Mouse (Mus musculus): ENCODE results near the gene Rpl29. TPM values are rescaled to one million over a fixed set of nuclear protein-coding genes. Genes with fewer than 3 reads are reported as not detected.
A peak's percentile ranks its signal among the peaks of the same experiment; 100 is the strongest.

Gene Rpl29
- polyA plus RNA-seq, 1 experiment from 2014 or later = 732 TPM

DNA sequence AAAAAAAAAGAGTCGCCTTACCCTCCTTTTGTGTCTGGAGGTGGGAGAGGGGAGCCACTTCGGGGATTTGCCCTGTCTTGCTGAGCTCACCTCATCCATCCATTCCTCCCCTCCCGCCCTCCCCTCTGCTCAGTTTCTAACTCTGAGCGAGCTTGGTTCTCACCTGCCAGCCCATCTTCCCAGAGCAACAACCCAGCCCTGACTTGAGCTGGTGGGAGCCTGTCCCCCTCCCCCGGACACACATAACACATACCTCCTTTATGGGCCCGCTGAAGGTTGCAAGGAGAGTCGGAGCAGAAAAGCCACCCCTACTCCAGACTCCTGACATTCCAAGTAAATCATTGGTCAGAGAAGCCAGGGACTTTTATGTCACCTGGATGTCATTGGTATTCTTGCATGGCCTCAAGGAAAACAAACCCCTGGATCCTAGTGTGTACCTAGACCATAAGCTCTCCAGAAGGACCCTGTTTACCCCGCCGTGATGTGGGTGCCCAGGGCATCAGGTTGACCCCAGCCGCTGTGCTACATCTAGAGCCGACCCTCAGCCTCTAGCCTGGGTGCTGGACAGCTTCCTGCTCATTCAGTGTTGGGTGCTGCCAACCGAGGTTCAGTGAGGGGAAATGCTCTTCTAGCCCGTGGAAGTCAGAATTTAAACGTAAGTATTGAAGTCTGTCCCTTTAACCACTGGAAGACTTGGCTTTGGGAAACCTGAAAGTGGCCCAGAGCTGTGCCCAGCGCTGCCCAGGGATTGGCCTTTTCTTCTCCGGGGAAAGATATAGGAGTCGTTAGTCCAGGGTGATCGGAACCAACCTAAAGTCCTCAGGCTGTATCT lies 8.0 kb upstream of the Rpl29 start:
- H3K9ac ChIP-seq (replicated peaks) = no peak overlapping the region
- H3K4me3 ChIP-seq = no peak overlapping the region
- peaks cover 38% of the 10 kb centered on the region for H3K4me1 ChIP-seq
- H3K4me2 ChIP-seq (replicated peaks) = peak overlapping the region; percentile 42
- H3K27ac ChIP-seq (replicated peaks) = peak overlapping the region; percentile 63
- 7% methylated on average over 17 of the region's 18 CpGs for WGBS
- no peaks in the 10 kb centered on the region for H3K9me3 ChIP-seq
- no peaks in the 10 kb centered on the region for H3K36me3 ChIP-seq
- H3K27me3 ChIP-seq = peaks cover 13% of the 10 kb centered on the region
- peak; percentile 43 for ATAC-seq (ENCODE audit: low FRiP score, low read depth)

DNA sequence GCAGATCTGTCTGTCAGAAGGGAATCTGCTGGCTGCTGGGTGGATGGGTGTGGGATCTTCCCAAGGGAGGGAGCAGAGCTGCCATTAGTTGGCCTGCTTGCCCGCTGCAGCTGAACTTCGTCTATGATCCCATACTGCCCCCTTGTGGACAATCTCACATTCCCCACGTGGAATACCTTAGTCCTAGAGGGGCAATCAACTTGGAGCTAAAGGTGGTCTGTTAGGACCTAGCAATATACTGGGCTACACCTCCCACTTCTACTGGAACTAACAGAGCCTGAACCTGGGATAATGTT lies 7.4 kb upstream of the Rpl29 start:
- ATAC-seq (ENCODE audit: low FRiP score, low read depth) = peak; percentile 68
- Histone ChIP-seq H3K9me3 (no peaks in the 10 kb centered on the region), H3K4me2 (replicated peaks) (peak overlapping the region; percentile 42), H3K9ac (replicated peaks) (no peak overlapping the region), H3K36me3 (no peaks in the 10 kb centered on the region), H3K27me3 (peaks cover 13% of the 10 kb centered on the region), H3K27ac (replicated peaks) (peak overlapping the region; percentile 63), H3K4me3 (no peak overlapping the region), H3K4me1 (peaks cover 38% of the 10 kb centered on the region)
- 0% methylated on average over 3 of the region's 3 CpGs for WGBS

- H3K4me2 ChIP-seq (replicated peaks) = peak overlapping the region; percentile 82
- no peaks in the 10 kb centered on the region for H3K9me3 ChIP-seq
- H3K36me3 ChIP-seq = peaks cover 32% of the 10 kb centered on the region
- 12% methylated on average over 11 of the region's 11 CpGs for WGBS
- ATAC-seq (ENCODE audit: low FRiP score, low read depth) = no peak; the same call in 1 of the 2 replicates
- no peaks in the 10 kb centered on the region for H3K27me3 ChIP-seq
- peak overlapping the region; percentile 48 for H3K9ac ChIP-seq (replicated peaks)
- H3K4me3 ChIP-seq = peak overlapping the region; percentile 77
- peaks cover 12% of the 10 kb centered on the region for H3K4me1 ChIP-seq
- peak overlapping the region; percentile 95 for H3K27ac ChIP-seq (replicated peaks)
These were observed 484 bp upstream of the Rpl29 start for GRCm38 (mm10) chr9:106428719-106429220.

DNA sequence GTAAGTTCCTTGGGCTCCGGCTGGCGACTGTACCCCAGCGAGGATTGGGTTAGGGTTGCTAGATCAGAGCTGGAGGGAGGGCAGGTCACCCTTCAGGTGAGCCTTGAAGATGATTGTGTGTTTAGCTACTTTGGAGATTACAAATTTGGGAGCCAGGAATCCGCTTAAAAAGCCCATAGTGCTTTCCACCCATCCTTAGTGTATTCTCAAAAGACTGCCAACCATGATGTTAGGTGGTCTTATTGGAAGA lies 686 bp downstream of the Rpl29 start:
- Histone ChIP-seq H3K9ac (replicated peaks) (peak overlapping the region; percentile 99), H3K4me2 (replicated peaks) (peak overlapping the region; percentile 82), H3K9me3 (no peaks in the 10 kb centered on the region), H3K4me3 (peak overlapping the region; percentile 77), H3K4me1 (peaks cover 12% of the 10 kb centered on the region), H3K27ac (replicated peaks) (peak overlapping the region; percentile 95), H3K27me3 (no peaks in the 10 kb centered on the region), H3K36me3 (peaks cover 33% of the 10 kb centered on the region)
- no peak for ATAC-seq (ENCODE audit: low FRiP score, low read depth)
- 5% methylated on average over 4 of the region's 4 CpGs for whole genome bisulfite sequencing

GRCm38 (mm10) chr9:106433389-106433788 lies 4.1 kb downstream of the Rpl29 start:
- no peak for ATAC-seq (ENCODE audit: low FRiP score, low read depth)
- no peak overlapping the region for H3K27ac ChIP-seq (replicated peaks)
- peaks cover 33% of the 10 kb centered on the region for H3K36me3 ChIP-seq
- no peak overlapping the region for H3K4me2 ChIP-seq (replicated peaks)
- H3K4me3 ChIP-seq = no peak overlapping the region
- no peak overlapping the region for H3K9ac ChIP-seq (replicated peaks)
- H3K27me3 ChIP-seq = no peaks in the 10 kb centered on the region
- H3K9me3 ChIP-seq = no peaks in the 10 kb centered on the region
- 83% methylated on average over 7 of the region's 7 CpGs for WGBS
- H3K4me1 ChIP-seq = peaks cover 27% of the 10 kb centered on the region

- no peak overlapping the region for H3K4me2 ChIP-seq (replicated peaks)
- H3K9me3 ChIP-seq = no peaks in the 10 kb centered on the region
- peaks cover 23% of the 10 kb centered on the region for H3K36me3 ChIP-seq
- peak overlapping the region; percentile 29; the same call in 1 of the 2 replicates for H3K9ac ChIP-seq (replicated peaks)
- no peak overlapping the region for H3K27ac ChIP-seq (replicated peaks)
- no peaks in the 10 kb centered on the region for H3K27me3 ChIP-seq
- H3K4me3 ChIP-seq = no peak overlapping the region
- H3K4me1 ChIP-seq = peaks cover 23% of the 10 kb centered on the region
- WGBS = 85% methylated on average over 9 of the region's 9 CpGs
- ATAC-seq (ENCODE audit: low FRiP score, low read depth) = no peak
These were observed 7.3 kb downstream of the Rpl29 start for GRCm38 (mm10) chr9:106436566-106436965.

- Histone ChIP-seq H3K4me3 (no peak overlapping the region), H3K36me3 (no peaks in the 10 kb centered on the region)
- WGBS = 72% methylated on average over 5 of the region's 5 CpGs
These were observed 13.4 kb downstream of the Rpl29 start for GRCm38 (mm10) chr9:106442680-106443079.

GRCm38 (mm10) chr9:106444836-106445235 lies 15.6 kb downstream of the Rpl29 start:
- no peak overlapping the region for H3K27ac ChIP-seq (replicated peaks)
- no peak overlapping the region for H3K4me3 ChIP-seq
- WGBS = 78% methylated on average over 4 of the region's 4 CpGs
- no peaks in the 10 kb centered on the region for H3K27me3 ChIP-seq
- no peaks in the 10 kb centered on the region for H3K9me3 ChIP-seq
- no peak overlapping the region for H3K4me2 ChIP-seq (replicated peaks)
- peaks cover 31% of the 10 kb centered on the region for H3K4me1 ChIP-seq
- H3K36me3 ChIP-seq = no peaks in the 10 kb centered on the region
- H3K9ac ChIP-seq (replicated peaks) = no peak overlapping the region
- ATAC-seq (ENCODE audit: low FRiP score, low read depth) = no peak

More at GRCm38 (mm10) chr9:106442680-106443079, 13.4 kb downstream of the Rpl29 start:
- H3K9ac ChIP-seq (replicated peaks) = no peak overlapping the region
- no peak overlapping the region for H3K4me2 ChIP-seq (replicated peaks)
- no peak overlapping the region for H3K27ac ChIP-seq (replicated peaks)
- no peak for ATAC-seq (ENCODE audit: low FRiP score, low read depth)
- H3K4me1 ChIP-seq = peaks cover 27% of the 10 kb centered on the region
- no peaks in the 10 kb centered on the region for H3K27me3 ChIP-seq
- H3K9me3 ChIP-seq = no peaks in the 10 kb centered on the region

GRCm38 (mm10) chr9:106447348-106447747 lies 18.1 kb downstream of the Rpl29 start, which contains the start of the genes Abhd14b and Abhd14a:
TSS of gene Abhd14b (plus strand) at chr9:106447459.
TSS of gene Abhd14a (minus strand) at chr9:106447678.
- Histone ChIP-seq H3K27me3 (no peaks in the 10 kb centered on the region), H3K9ac (replicated peaks) (peak within 1 kb of the TSS; percentile 72), H3K27ac (replicated peaks) (peak within 1 kb of the TSS; percentile 71), H3K4me3 (peak within 1 kb of the TSS; percentile 51), H3K9me3 (no peaks in the 10 kb centered on the region), H3K4me1 (peaks cover 48% of the 10 kb centered on the region), H3K4me2 (replicated peaks) (peak within 1 kb of the TSS; percentile 58), H3K36me3 (no peaks in the 10 kb centered on the region)
- ATAC-seq (ENCODE audit: low FRiP score, low read depth) = peak; percentile 85
- WGBS = 1% methylated on average over 24 of the region's 24 CpGs

- no peaks in the 10 kb centered on the region for H3K9me3 ChIP-seq
- H3K27ac ChIP-seq (replicated peaks) = peak overlapping the region; percentile 71
- H3K4me2 ChIP-seq (replicated peaks) = peak overlapping the region; percentile 58
- H3K36me3 ChIP-seq = no peaks in the 10 kb centered on the region
- peak; percentile 16 for ATAC-seq (ENCODE audit: low FRiP score, low read depth)
- peaks cover 54% of the 10 kb centered on the region for H3K4me1 ChIP-seq
- H3K27me3 ChIP-seq = no peaks in the 10 kb centered on the region
- WGBS = 37% methylated on average over 9 of the region's 9 CpGs
- peak overlapping the region; percentile 72; the same call in 1 of the 2 replicates for H3K9ac ChIP-seq (replicated peaks)
- H3K4me3 ChIP-seq = peak overlapping the region; percentile 51; the same call in 1 of the 2 replicates
These were observed 18.7 kb downstream of the Rpl29 start for GRCm38 (mm10) chr9:106447951-106448350.

- Histone ChIP-seq H3K4me1 (peaks cover 58% of the 10 kb centered on the region), H3K36me3 (no peaks in the 10 kb centered on the region), H3K4me3 (peak overlapping the region; percentile 39), H3K4me2 (replicated peaks) (peak overlapping the region; percentile 58), H3K9ac (replicated peaks) (peak overlapping the region; percentile 56), H3K27ac (replicated peaks) (peak overlapping the region; percentile 43; the same call in 1 of the 2 replicates), H3K27me3 (no peaks in the 10 kb centered on the region), H3K9me3 (no peaks in the 10 kb centered on the region)
- ATAC-seq (ENCODE audit: low FRiP score, low read depth) = peak; percentile 48; the same call in 1 of the 2 replicates
- WGBS = 1% methylated on average over 23 of the region's 23 CpGs
These were observed 19.3 kb downstream of the Rpl29 start for GRCm38 (mm10) chr9:106448498-106449031.

- Histone ChIP-seq H3K4me3 (no peak overlapping the region), H3K9ac (replicated peaks) (no peak overlapping the region), H3K27me3 (no peaks in the 10 kb centered on the region), H3K4me1 (peaks cover 61% of the 10 kb centered on the region), H3K9me3 (no peaks in the 10 kb centered on the region), H3K27ac (replicated peaks) (no peak overlapping the region), H3K36me3 (no peaks in the 10 kb centered on the region), H3K4me2 (replicated peaks) (no peak overlapping the region)
- no peak for ATAC-seq (ENCODE audit: low FRiP score, low read depth)
- 92% methylated on average over 8 of the region's 8 CpGs for WGBS
These were observed 20.7 kb downstream of the Rpl29 start for GRCm38 (mm10) chr9:106449947-106450346.
